Mouse (Mus musculus) gastrocnemius, adult 18-20 months (tissue): ENCODE results near the gene Eloa. TPM values are rescaled to one million over a fixed set of nuclear protein-coding genes. Genes with fewer than 3 reads are reported as not detected.

Experiments used
- DNase-seq: peaks from one replicate; pipeline ENCODE4 v3.0.0; 2021; ENCODE audit warnings: low spot score
- total RNA-seq, 2 experiments: library from RNA; stranded (reverse); gene quantifications; 2 replicates each; pipeline ENCODE4 v1.2.3; 2021

Gene Eloa
- total RNA-seq, 2 experiments from 2014 or later: 62.0 to 62.3 TPM

DNA sequence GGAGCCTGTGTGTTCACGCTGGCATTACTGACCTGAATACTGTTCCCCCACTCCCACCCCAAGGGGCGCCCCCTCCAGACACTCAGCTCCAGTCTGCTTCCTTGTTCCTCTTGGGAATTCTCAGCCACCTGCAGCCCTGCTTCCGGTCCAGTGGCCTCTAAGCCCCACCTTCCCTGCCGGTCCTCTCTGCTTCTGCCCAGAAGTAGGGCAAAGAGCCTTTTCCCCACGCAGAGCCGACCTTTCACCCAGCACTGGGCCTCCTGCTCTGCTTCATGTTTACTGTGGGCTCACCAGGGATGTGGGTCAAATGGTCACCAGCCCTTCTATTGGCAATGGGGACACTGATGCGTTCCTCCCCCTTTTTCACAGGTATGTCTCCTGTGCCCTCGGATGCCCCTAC lies 63.2 kb downstream of the Eloa start:
- no peak for DNase-seq

DNA sequence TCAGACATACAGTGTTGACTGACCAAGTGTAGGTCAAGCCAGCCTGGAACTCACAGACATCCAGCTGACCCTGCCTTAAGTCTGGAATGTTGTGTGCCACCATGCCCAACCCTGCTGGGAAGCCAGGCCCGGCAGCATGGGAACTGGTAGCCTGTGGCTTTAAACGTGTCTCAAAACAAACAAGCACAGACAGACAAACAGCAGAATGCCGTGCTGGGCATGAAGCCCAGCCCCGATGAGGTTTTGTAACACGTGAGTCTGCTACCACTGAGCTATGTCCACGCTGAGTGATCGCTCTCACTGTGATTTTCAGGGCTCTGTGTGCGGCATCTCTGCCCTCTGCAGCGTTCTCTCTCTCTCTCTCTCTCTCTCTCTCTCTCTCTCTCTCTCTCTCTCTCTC lies 65.7 kb downstream of the Eloa start:
- DNase-seq: no peak

DNA sequence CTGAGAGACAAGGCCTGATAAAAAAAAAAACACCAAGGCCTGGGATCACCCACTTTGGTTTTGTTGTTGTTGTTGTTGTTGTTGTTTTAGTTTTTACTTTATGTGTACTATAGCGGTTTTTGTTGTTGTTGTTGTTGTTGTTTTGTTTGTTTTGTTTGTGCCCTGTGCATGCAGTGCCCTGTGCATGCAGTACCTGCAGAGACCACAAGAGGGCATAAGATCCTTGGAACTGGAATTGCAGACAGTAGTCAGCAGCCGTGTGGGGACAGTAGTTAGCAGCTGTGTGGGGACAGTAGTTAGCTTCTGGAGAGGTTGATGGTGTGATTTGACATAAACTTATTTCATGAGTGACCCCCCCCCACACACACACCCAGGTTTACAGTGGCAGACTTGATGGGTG lies 67.3 kb downstream of the Eloa start:
- peak; percentile 77 for DNase-seq

Other genes starting within 250 kb of the Eloa start
- 10 to 100 TPM; 25.6 to 27.0 TPM for gene Srsf10, start 166.0 kb downstream of the Eloa start, total RNA-seq
- gene Pnrc2, start 147.9 kb downstream of the Eloa start, total RNA-seq: 10 to 100 TPM; 39.8 to 42.2 TPM
- under 1 TPM in 1 of 2 experiments, not detected in 1; 0.12 TPM for gene Cnr2, start 126.4 kb downstream of the Eloa start, total RNA-seq
- 10 to 100 TPM; 22.5 to 23.3 TPM for gene Fuca1, start 101.0 kb downstream of the Eloa start, total RNA-seq
- gene Hmgcl, start 75.3 kb downstream of the Eloa start, total RNA-seq: 10 to 100 TPM; 38.5 to 40.1 TPM
- under 1 TPM; 0.73 to 0.97 TPM for gene Gale, start 58.0 kb downstream of the Eloa start, total RNA-seq
- gene Lypla2, start 49.1 kb downstream of the Eloa start, total RNA-seq: 10 to 100 TPM; 25.2 to 29.8 TPM
- 10 to 100 TPM; 25.3 to 26.3 TPM for gene Pithd1, start 34.5 kb downstream of the Eloa start, total RNA-seq
- gene Rpl11, start 31.7 kb upstream of the Eloa start, total RNA-seq: 100 to 1,000 TPM; 249 to 252 TPM
- gene Id3, start 121.7 kb upstream of the Eloa start, total RNA-seq: 10 to 100 TPM; 13.7 to 24.1 TPM
- gene E2f2, start 150.6 kb upstream of the Eloa start, total RNA-seq: under 1 TPM; 0.73 to 0.76 TPM
- 1 to 10 TPM; 1.4 to 1.5 TPM for gene Asap3, start 184.6 kb upstream of the Eloa start, total RNA-seq
- 100 to 1,000 TPM; 379 to 395 TPM for gene Tcea3, start 226.0 kb upstream of the Eloa start, total RNA-seq